Comparison of ENCODE assay signal across 1 mouse cellular context in genomic region chr3:95106338-95107117, GRCm38 (mm10).
TF ChIP-seq lines count a peak whose summit lies in the region.

Gene Pip5k1a, minus strand, starts transcription at chr3:95106930.

TF ChIP-seq in CH12.LX, 34 proteins besides CTCF, POLR2A, EP300 and RAD21 (continued from another document):
- TF ChIP-seq MAFK (IDR thresholded peaks at IDR 0.05; ENCODE audit: insufficient replicate concordance, low read length) = no peak
- no peak for TF ChIP-seq ZMIZ1 (IDR thresholded peaks at IDR 0.05; ENCODE audit: low read depth, low read length)
- no peak for TF ChIP-seq JUND (conservative IDR thresholded peaks at IDR 0.05; ENCODE audit: low read depth, low read length)
- no peak for TF ChIP-seq CHD2 (IDR thresholded peaks at IDR 0.05; ENCODE audit: low read length)
- TF ChIP-seq HCFC1 (IDR thresholded peaks at IDR 0.05; ENCODE audit: low read depth, low read length) = peak; percentile 84
- TF ChIP-seq JUN (IDR thresholded peaks at IDR 0.05; ENCODE audit: insufficient read depth, low read depth, low read length) = no peak
- TF ChIP-seq NRF1 (IDR thresholded peaks at IDR 0.05; ENCODE audit: low read depth, low read length) = peak; percentile 97
- TF ChIP-seq KAT2A (IDR thresholded peaks at IDR 0.05; ENCODE audit: insufficient replicate concordance, low read length) = peak; percentile 42; the same call in 1 of the 2 replicates
- peak; percentile 84 for TF ChIP-seq BHLHE40 (IDR thresholded peaks at IDR 0.05; ENCODE audit: low read depth, low read length)
- no peak; the same call in 1 of the 2 replicates for TF ChIP-seq POLR2AphosphoS2 (IDR thresholded peaks at IDR 0.05; ENCODE audit: low read depth, low read length)
- TF ChIP-seq UBTF (IDR thresholded peaks at IDR 0.05; ENCODE audit: low read depth, low read length) = peak; percentile 39; the same call in 1 of the 2 replicates
